Mouse (Mus musculus): ENCODE results near the gene Fap. TPM values are rescaled to one million over a fixed set of nuclear protein-coding genes. Genes with fewer than 3 reads are reported as not detected.

The Fap gene
- 0.89 and 1.9 TPM in 2 replicates for polyA plus RNA-seq (2015; fragmentation: Nextera tagmentation; extraction: Ambion mirVana)

GRCm38 (mm10) chr2:62573753-62574159, at the start of gene Fap:
Gene Fap (minus strand): TSS chr2:62574075.

GRCm38 (mm10) chr2:62483550-62483949, 90.3 kb downstream of the Fap start, which contains the start of gene Gcg:
Gene Gcg (minus strand): TSS chr2:62483650.

Other genes with a start within 250 kb of the Fap start
- 2.7 and 4.5 TPM in 2 replicates for gene Dpp4, start 161.8 kb downstream of the Fap start, polyA plus RNA-seq (2015; fragmentation: Nextera tagmentation; extraction: Ambion mirVana)
- not detected in 2 replicates for gene Gcg, start 90.4 kb downstream of the Fap start, polyA plus RNA-seq (2015; fragmentation: Nextera tagmentation; extraction: Ambion mirVana)
- 2.0 and 2.1 TPM in 2 replicates for gene Ifih1, start 72.2 kb upstream of the Fap start, polyA plus RNA-seq (2015; fragmentation: Nextera tagmentation; extraction: Ambion mirVana)
- gene Gca, start 90.2 kb upstream of the Fap start, polyA plus RNA-seq (2015; fragmentation: Nextera tagmentation; extraction: Ambion mirVana): 3.1 and 3.7 TPM in 2 replicates

All from neural tube, postnatal 0 days (tissue).